Mouse (Mus musculus): ENCODE results near the gene Ankrd17.
A peak's percentile ranks its signal among the peaks of the same experiment; 100 is the strongest.

- no peak for TF ChIP-seq CTCF (IDR thresholded peaks at IDR 0.05 in 2 of 3, conservative IDR thresholded peaks at IDR 0.05 in 1 of 3; ENCODE audit: control insufficient read depth in 1 of 3, insufficient read depth in 1 of 3, low read depth in 2 of 3, low read length in 3 of 3, poor library complexity in 1 of 3, severe bottlenecking in 1 of 3)
- peak; percentile 82 for TF ChIP-seq ETS1 (IDR thresholded peaks at IDR 0.05; ENCODE audit: low read depth, low read length)
- no peak for TF ChIP-seq RAD21 (IDR thresholded peaks at IDR 0.05; ENCODE audit: low read depth, low read length)
- no peak for TF ChIP-seq ZC3H11A (IDR thresholded peaks at IDR 0.05; ENCODE audit: low read depth, low read length)
- TF ChIP-seq USF2 (IDR thresholded peaks at IDR 0.05; ENCODE audit: borderline replicate concordance in 1 of 2, insufficient read depth in 1 of 2, low read depth in 1 of 2, low read length in 2 of 2) = no peak
- peak; percentile 76; the same call in 1 of the 2 replicates for TF ChIP-seq E2F4 (IDR thresholded peaks at IDR 0.05; ENCODE audit: borderline replicate concordance, low read depth, low read length)
- 0 out of 2 replicates have a peak, but pooled peaks have one; percentile 71 for TF ChIP-seq UBTF (IDR thresholded peaks at IDR 0.05; ENCODE audit: borderline replicate concordance, insufficient read depth, low read depth, low read length)
- TF ChIP-seq TBP (IDR thresholded peaks at IDR 0.05; ENCODE audit: low read depth, low read length) = no peak
These were observed 142.6 kb downstream of the Ankrd17 start, which contains the start of gene Cox18 for GRCm38 (mm10) chr5:90223534-90224381.

Measured in MEL (cell line).